Mouse (Mus musculus): ENCODE results near the gene Pou2af1. TPM values are rescaled to one million over a fixed set of nuclear protein-coding genes. Genes with fewer than 3 reads are reported as not detected.

Pou2af1 gene
- total RNA-seq, 2 experiments from 2014 or later, result 0.11 to 0.16 TPM

GRCm38 (mm10) chr9:51215311-51215710 is 1.8 kb downstream of the Pou2af1 start:
- intact Hi-C loops (cut with DNase I; ENCODE audit: low total_unique reads), result no loop called here
- no peak for DNase-seq

- intact Hi-C loops (cut with DNase I; ENCODE audit: low total_unique reads), result no loop called here
- no peak for DNase-seq
Observed at GRCm38 (mm10) chr9:51215949-51216348, 2.4 kb downstream of the Pou2af1 start.

GRCm38 (mm10) chr9:51225636-51226166 is 12.2 kb downstream of the Pou2af1 start:
- intact Hi-C loops (cut with DNase I; ENCODE audit: low total_unique reads), result no loop called here
- no peak for DNase-seq

- intact Hi-C loops (cut with DNase I; ENCODE audit: low total_unique reads), result no loop called here
- no peak for DNase-seq
Observed at GRCm38 (mm10) chr9:51230701-51231389, 17.3 kb downstream of the Pou2af1 start.

GRCm38 (mm10) chr9:51232163-51232562 is 18.7 kb downstream of the Pou2af1 start:
- intact Hi-C loops (cut with DNase I; ENCODE audit: low total_unique reads), result no loop called here

GRCm38 (mm10) chr9:51238741-51239385 is 25.4 kb downstream of the Pou2af1 start:
- DNase-seq, result no peak
- intact Hi-C loops (cut with DNase I; ENCODE audit: low total_unique reads), result no loop called here

More at GRCm38 (mm10) chr9:51232163-51232562, 18.7 kb downstream of the Pou2af1 start:
- DNase-seq, result no peak

GRCm38 (mm10) chr9:51256780-51257502 is 43.4 kb downstream of the Pou2af1 start:
- no peak for DNase-seq
- intact Hi-C loops (cut with DNase I; ENCODE audit: low total_unique reads), result no loop called here

- DNase-seq, result no peak
- intact Hi-C loops (cut with DNase I; ENCODE audit: low total_unique reads), result no loop called here
Observed at GRCm38 (mm10) chr9:51258426-51258825, 44.9 kb downstream of the Pou2af1 start.

GRCm38 (mm10) chr9:51268852-51269251 is 55.3 kb downstream of the Pou2af1 start:
- DNase-seq, result no peak
- intact Hi-C loops (cut with DNase I; ENCODE audit: low total_unique reads), result no loop called here

- intact Hi-C loops (cut with DNase I; ENCODE audit: low total_unique reads), result no loop called here
- DNase-seq, result no peak
Observed at GRCm38 (mm10) chr9:51271073-51271472, 57.6 kb downstream of the Pou2af1 start.

GRCm38 (mm10) chr9:51272102-51272501 is 58.6 kb downstream of the Pou2af1 start:
- intact Hi-C loops (cut with DNase I; ENCODE audit: low total_unique reads), result no loop called here
- no peak for DNase-seq

- intact Hi-C loops (cut with DNase I; ENCODE audit: low total_unique reads), result no loop called here
Observed at GRCm38 (mm10) chr9:51273581-51274154, 60.2 kb downstream of the Pou2af1 start.

GRCm38 (mm10) chr9:51274678-51275077 is 61.2 kb downstream of the Pou2af1 start:
- intact Hi-C loops (cut with DNase I; ENCODE audit: low total_unique reads), result no loop called here
- no peak for DNase-seq

More at GRCm38 (mm10) chr9:51273581-51274154, 60.2 kb downstream of the Pou2af1 start:
- DNase-seq, result no peak

GRCm38 (mm10) chr9:51277834-51278498 is 64.5 kb downstream of the Pou2af1 start:
- intact Hi-C loops (cut with DNase I; ENCODE audit: low total_unique reads), result no loop called here
- no peak for DNase-seq

- intact Hi-C loops (cut with DNase I; ENCODE audit: low total_unique reads), result no loop called here
Observed at GRCm38 (mm10) chr9:51278500-51279381, 65.2 kb downstream of the Pou2af1 start, which contains the start of gene Colca2. Colca2 (minus strand) TSS chr9:51278569.

GRCm38 (mm10) chr9:51286079-51286478 is 72.6 kb downstream of the Pou2af1 start:
- intact Hi-C loops (cut with DNase I; ENCODE audit: low total_unique reads), result no loop called here
- DNase-seq, result no peak

More at GRCm38 (mm10) chr9:51278500-51279381, 65.2 kb downstream of the Pou2af1 start, which contains the start of gene Colca2:
- peak; percentile 86 for DNase-seq
